Mouse (Mus musculus) T-cell, adult 66 days (primary cell): ENCODE measurements around the gene Muc5b. TPM values are rescaled to one million over a fixed set of nuclear protein-coding genes. Genes with fewer than 3 reads are reported as not detected.

ENCODE experiments used
- total RNA-seq, 2 experiments: library from RNA; stranded (reverse); gene quantifications; 3 replicates in 1 of 2; 4 replicates in 1 of 2; pipeline ENCODE4 v1.2.4; 2023

The Muc5b gene
- not detected for total RNA-seq

GRCm38 (mm10) chr7:141838779-141839178, at the start of gene Muc5b:
Gene Muc5b, plus strand, starts transcription at chr7:141839070.

GRCm38 (mm10) chr7:141918407-141918806, 79.5 kb downstream of the Muc5b start, which contains the start of gene Tollip:
Gene Tollip, minus strand, starts transcription at chr7:141918507.

Other genes starting within 250 kb of the Muc5b start
- under 1 TPM in 1 of 2 experiments, not detected in 1; 0.06 TPM for gene Muc6, start 183.8 kb upstream of the Muc5b start, total RNA-seq
- not detected for gene Muc2, start 148.7 kb upstream of the Muc5b start, total RNA-seq
- gene Muc5ac, start 50.1 kb upstream of the Muc5b start, total RNA-seq, result not detected
- gene Tollip, start 79.4 kb downstream of the Muc5b start, total RNA-seq, result 10 to 100 TPM; 54.5 to 59.5 TPM
- gene Brsk2, start 110.7 kb downstream of the Muc5b start, total RNA-seq, result not detected
- gene Mob2, start 222.0 kb downstream of the Muc5b start, total RNA-seq, result 10 to 100 TPM; 51.1 to 64.6 TPM